Mouse (Mus musculus) megakaryocyte, embryonic 14.5 days (primary cell): Measurements from ENCODE around the gene C2cd3.

Experiments used
- FLI1 ChIP-seq: IDR thresholded peaks from 2 replicates; pipeline ENCODE4 v1.6.1; 2012; ENCODE audit warnings: low read length, inconsistent platforms, mixed read lengths
- GATA1 ChIP-seq: IDR thresholded peaks from 3 replicates; pipeline ENCODE4 v1.6.1; 2012; ENCODE audit warnings: mixed read lengths, low read length, inconsistent platforms, borderline replicate concordance

- TF ChIP-seq GATA1 = no peak
- TF ChIP-seq FLI1 = no peak
Observed at GRCm38 (mm10) chr7:100471407-100471797, 99.4 kb downstream of the C2cd3 start.
